Mouse (Mus musculus): ENCODE data around the gene Adcy2.

Gene Adcy2

DNA sequence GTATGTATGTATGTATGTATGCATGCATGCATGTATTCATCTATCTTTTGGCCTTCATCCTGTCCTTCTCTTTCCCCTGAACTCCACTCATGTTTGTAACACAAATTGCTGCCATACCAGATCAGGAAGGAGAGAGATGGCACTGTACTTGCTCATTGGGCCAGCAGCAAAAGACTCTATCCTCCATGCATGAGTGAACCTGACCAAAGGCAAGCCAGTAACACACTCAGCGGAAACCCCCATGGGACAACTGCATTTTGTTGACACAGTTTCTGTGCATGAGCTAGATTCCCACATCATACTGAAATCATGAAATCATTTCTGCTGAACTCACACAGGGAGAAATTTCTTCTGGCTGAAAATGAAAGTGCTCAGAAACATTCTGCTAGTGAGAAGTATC, 172.9 kb downstream of the Adcy2 start:
- DNase-seq (ENCODE audit: low spot score in 2 of 2): no peak

DNA sequence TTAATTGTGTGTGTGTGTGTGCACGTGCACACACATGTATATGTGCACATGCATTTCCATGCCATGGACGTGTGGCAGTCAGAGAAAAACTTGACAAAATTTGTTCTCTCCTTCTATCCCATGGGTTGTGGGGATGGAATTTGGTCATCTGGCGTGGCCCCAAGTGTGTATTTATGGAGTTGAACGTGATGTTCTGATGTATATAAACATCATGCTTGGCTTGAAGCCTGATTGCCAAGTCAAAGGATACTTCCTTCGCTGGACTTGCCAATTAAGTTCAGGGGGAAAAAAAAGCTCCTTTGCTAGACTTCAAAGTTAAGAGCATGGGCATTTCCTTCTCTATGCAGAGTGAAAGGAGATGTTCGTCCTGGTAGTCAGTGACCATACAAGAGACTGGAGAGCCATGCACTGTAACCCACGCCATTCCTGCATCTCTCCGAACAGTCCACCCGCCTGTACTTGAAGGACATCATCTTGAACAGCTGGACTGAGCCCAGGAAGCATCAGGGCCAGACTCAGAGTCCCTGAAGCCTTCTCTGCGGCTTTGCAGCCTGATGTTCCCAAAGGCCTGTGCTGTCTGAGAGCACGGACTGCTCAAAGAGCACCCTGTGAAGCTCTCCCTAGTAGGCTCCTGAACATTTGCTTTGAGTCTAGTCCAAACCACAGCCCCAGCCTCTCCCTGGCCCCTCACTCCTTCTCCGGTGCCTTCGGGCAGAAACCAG, 178.3 kb downstream of the Adcy2 start:
- no peak for DNase-seq (ENCODE audit: low spot score in 2 of 2)

DNA sequence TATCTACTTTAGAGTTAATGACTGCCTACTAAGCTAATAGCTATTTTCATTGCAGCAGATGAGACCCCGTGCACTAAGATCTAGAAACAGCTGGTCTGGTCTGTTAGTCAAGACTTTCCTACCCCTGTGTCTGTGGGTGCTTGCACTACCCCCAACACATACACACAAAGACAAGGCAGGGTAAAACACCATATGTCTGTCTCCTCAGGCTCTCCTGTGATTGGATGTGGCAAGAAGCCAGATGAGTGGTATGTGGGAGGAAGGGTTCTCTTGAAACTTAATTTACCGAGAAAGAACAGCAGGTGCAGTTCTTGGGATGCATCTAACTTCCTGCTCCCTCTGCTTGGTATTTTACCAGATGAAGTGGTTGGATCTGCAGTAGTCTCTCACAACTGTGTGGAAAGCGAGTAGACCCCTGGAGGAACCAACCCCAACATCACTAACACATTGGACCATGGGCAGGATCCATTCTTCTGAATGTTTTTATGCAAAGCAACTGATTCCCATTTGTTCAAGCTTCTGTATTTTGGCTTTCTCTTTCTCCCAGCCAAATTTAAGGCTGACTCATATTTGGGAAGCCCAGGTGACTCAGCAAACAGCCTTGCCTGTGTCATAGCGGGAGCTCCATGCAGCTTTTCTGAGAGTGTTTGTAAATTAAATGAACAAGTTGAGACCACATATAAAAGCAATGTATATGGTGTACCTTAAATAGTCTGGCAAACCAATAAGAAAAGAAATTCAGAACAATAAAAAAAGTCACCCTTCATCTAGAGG, 183.4 kb downstream of the Adcy2 start:
- DNase-seq (ENCODE audit: low spot score in 2 of 2): no peak

GRCm38 (mm10) chr13:68811185-68811584, 188.2 kb downstream of the Adcy2 start:
- no peak for DNase-seq (ENCODE audit: low spot score in 2 of 2)

DNA sequence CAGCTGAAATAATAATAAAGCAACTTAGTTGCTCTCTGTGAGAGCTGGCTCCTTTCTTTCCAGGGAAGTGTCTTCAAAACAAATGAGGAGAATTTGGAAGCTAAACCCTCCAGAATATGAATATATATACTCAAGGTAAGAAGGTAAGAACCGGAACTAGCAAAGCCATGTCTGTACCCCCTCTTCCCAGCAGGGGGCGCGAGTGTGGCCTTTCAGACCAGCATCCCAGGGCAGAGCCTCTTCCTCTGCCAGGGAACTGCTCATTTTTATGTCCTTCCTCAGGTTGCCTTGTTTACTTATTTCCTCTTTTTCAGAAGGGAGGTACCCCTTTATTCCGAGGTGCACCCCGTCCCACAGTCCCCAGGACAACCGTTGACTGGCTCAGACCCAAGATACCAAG, 199.6 kb downstream of the Adcy2 start:
- DNase-seq (ENCODE audit: low spot score in 2 of 2): no peak

GRCm38 (mm10) chr13:68793286-68793685, 206.1 kb downstream of the Adcy2 start:
- no peak for DNase-seq (ENCODE audit: low spot score in 2 of 2)

GRCm38 (mm10) chr13:68787286-68788061, 211.9 kb downstream of the Adcy2 start:
- no peak for DNase-seq (ENCODE audit: low spot score in 2 of 2)

GRCm38 (mm10) chr13:68783096-68783495, 216.2 kb downstream of the Adcy2 start:
- DNase-seq (ENCODE audit: low spot score in 2 of 2): no peak

- DNase-seq (ENCODE audit: low spot score in 2 of 2): no peak
Measured at GRCm38 (mm10) chr13:68778011-68778672, 221.2 kb downstream of the Adcy2 start.

- DNase-seq (ENCODE audit: low spot score in 2 of 2): no peak
Measured at GRCm38 (mm10) chr13:68773599-68774211, 225.6 kb downstream of the Adcy2 start.

DNA sequence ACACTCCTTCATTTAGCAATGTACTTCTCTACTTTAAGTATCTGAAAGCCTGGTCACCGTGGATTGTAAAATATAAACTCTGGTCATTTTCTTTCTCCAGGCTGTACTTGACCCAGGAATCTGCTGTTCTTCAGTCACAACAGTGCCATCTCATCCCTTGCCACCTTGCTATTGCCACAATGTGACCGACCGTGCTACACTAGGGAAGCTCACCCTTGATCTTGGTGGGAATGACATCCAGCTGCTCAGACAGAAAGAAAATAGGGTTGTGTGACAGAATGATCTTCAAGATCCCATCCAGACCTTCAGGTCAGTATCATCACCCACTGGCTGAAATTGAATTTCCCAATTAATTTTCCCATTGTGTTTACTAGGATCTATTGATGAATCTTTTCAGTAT, 230.8 kb downstream of the Adcy2 start:
- DNase-seq (ENCODE audit: low spot score in 2 of 2): no peak

DNA sequence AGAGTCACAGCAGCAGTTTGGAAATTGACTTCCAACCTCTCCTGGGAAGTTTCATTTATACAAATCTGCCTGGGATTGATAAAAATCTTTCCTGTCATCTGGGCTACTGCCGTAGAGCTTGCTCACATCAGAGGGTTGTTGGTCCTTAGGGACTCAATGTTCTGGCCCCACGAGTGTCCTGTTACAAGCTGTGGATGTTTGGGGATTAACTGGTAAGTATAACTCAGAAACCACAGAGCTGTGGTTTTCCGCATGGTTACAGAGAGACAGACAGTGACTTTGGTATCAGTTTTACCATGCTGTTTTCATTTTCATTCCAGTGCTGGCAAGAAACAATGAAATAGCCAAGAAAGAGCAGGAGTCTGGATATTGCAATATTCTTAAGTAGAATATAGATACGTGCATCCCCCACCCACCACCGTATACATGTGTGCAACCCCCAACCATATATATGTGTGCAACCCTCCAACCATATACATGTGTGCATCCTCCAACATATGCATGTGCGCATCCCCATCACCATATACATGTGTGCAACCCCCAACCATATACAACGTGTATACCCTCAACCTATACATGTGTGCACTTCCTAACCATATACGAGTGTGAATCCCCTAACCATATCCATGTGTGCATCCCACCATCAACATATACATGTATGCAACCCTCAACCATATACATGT, 233.3 kb downstream of the Adcy2 start:
- DNase-seq (ENCODE audit: low spot score in 2 of 2): no peak

- DNase-seq (ENCODE audit: low spot score in 2 of 2): no peak
Measured at GRCm38 (mm10) chr13:68764614-68765013, 234.7 kb downstream of the Adcy2 start.

DNA sequence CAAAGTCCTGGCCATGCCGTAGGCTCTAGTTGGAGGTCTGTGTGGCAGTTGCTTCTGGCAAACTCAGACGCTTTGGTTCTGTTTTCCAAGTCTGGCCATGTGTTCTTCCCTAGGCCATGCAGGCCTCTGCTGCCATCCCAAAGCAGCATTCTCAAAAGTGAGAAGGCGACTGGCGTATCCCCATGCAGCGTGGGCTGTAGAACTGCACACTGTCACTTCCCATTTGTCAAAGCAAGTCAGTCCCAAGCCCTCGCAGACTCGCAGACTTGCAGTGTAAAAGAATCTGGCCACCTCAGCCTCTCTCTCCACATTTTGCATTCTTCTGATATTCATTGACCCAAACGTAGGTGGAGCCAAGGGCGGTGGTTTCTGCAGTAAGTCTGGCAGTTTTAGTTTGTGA, 249.5 kb downstream of the Adcy2 start:
- no peak for DNase-seq (ENCODE audit: low spot score in 2 of 2)

DNA sequence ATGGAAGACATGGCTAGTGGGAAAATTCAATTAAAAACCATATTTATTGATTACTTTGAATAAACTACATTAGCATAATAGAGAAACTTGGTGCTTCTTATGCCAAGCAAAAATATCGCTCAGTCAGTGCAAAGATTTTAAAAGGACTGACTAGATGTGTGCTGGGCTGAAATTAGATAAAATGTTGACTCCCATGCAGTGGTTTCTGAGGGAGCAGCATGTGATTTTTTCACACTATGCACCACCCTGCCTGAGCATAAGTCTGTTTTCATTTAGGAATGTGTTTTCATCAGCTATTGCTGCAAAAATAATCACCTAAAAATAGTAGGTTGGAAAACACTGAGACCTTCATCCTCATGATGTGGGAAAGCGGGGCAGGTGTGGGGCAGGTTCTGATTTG, 250.0 kb downstream of the Adcy2 start:
- DNase-seq (ENCODE audit: low spot score in 2 of 2): no peak

- DNase-seq (ENCODE audit: low spot score in 2 of 2): no peak
Measured at GRCm38 (mm10) chr13:68745426-68745825, 253.9 kb downstream of the Adcy2 start.

DNA sequence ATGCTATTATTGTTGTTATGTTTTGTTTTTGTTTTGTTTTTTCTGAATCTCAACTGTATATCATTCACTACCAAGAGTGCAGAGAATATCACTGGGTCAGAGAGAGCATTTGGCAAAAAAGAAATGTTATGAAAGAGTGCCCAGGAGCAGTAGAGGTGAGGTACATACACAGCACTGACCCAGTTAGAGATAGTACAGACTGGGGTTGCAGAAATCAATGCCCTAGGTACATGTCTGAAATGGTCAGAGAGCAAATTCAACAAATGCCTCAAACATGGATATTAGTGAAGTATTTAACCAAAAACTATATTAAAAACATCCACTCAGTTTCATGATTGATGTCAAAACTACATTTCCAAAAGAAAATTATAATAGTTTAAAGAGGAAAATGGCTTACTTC, 286.7 kb downstream of the Adcy2 start:
- DNase-seq (ENCODE audit: low spot score in 2 of 2): no peak

DNA sequence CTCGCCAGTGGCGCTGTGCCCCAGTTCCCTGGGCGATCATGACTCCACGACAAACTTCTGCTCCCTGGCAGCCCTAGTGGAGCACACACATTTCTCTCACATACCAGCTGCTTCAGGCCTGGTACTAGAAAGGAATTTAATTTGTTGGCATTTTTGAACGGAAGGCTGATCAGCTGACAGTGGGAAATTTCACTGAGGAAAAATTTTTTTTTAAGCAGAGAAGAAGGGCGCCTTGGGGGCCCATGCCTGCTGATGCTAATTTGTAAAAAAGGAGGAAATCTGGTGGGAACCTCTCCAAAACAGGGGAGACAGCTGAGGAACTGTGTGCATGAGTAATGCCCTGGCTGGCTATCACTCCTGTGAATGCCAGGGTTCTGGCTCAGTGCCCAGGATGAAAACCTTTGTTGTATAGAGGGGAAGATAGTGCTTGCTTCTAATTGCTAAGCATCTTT, 292.0 kb downstream of the Adcy2 start:
- DNase-seq (ENCODE audit: low spot score in 2 of 2): no peak

DNA sequence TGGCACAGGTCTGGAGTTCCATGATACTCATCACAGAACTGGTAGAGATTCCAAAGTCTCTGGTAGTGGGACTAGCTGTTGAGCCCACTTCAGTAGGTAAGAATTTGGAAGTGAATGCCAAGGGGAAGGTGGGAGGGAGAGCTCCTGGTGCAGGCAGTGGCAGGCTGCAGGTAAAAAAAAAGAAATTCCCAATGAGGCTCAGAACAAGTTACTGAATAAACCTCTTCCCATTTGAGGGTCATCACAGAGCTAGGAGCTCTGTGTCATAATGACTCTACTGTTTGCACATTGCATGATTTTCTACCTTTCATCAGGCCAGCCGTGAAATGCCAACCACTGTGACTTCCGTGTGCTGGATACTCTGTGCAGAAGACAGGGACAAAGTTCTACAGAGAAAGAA, 314.4 kb downstream of the Adcy2 start:
- no peak for DNase-seq (ENCODE audit: low spot score in 2 of 2)

DNA sequence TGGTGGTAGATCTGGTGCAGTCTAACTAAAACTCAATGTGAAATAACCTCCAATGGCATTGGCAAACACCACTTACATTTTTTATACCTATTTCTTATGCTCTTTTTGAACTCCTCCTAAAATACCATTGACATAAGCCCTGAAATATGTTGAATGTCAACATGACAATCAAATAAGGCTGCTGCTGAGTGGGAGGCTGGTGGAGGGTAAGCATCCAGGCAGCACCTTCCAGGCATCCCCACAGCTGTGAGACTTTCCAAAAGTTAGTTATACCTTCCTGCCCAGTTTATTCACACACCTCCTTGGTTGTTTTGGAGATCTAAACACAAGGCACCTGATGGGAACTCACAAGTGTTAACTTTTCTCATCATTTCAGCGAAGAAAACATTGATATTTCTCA, 318.9 kb downstream of the Adcy2 start:
- no peak for DNase-seq (ENCODE audit: low spot score in 2 of 2)

DNA sequence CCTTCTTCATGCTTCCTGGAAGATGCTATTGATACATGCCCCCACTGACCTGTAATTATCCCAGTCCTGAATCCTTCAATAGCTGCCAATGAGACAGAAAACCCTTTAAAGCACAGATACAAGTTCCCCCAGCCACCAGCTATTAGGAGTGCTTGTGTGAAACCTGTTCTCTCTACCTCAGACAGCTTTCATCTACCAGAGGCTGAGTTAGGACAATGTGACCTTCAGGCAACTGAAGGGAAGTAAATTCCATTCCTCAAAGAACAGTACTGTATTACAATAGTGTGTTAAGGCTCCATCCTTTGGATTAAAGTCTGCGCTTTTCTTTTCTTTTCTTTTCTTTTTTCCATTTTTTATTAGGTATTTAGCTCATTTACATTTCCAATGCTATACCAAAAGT, 356.6 kb downstream of the Adcy2 start:
- DNase-seq (ENCODE audit: low spot score in 2 of 2): no peak

Data from spleen, postnatal 4 days (tissue).